Mouse (Mus musculus): ENCODE results near the gene Lsg1. TPM values are rescaled to one million over a fixed set of nuclear protein-coding genes. Genes with fewer than 3 reads are reported as not detected.

Lsg1 gene
- polyA plus RNA-seq, 1 experiment, result 11.5 TPM

GRCm38 (mm10) chr16:30614705-30615317, 27.4 kb upstream of the Lsg1 start:
- Histone ChIP-seq H3K4me3 (replicated peaks; ENCODE audit: extremely low read depth, low read depth, low read length) (no peak overlapping the region), H3K4me1 (ENCODE audit: control insufficient read depth, insufficient read depth, low read length) (no peaks in the 10 kb centered on the region)
- TF ChIP-seq POLR2A (IDR thresholded peaks at IDR 0.05; ENCODE audit: borderline replicate concordance, extremely low read depth, low read depth, low read length) (no peak), CTCF (IDR thresholded peaks at IDR 0.05; ENCODE audit: insufficient read depth, low read length) (no peak)
- 49% methylated on average over 6 of the region's 6 CpGs for WGBS
- DNase-seq, result no peak

- 36% methylated on average over 5 of the region's 5 CpGs for WGBS
- no peak for DNase-seq
- no peak for TF ChIP-seq POLR2A (IDR thresholded peaks at IDR 0.05; ENCODE audit: borderline replicate concordance, extremely low read depth, low read depth, low read length)
- TF ChIP-seq CTCF (IDR thresholded peaks at IDR 0.05; ENCODE audit: insufficient read depth, low read length), result no peak
- Histone ChIP-seq H3K4me3 (replicated peaks; ENCODE audit: extremely low read depth, low read depth, low read length) (no peak overlapping the region), H3K4me1 (ENCODE audit: control insufficient read depth, insufficient read depth, low read length) (no peaks in the 10 kb centered on the region)
Observed at GRCm38 (mm10) chr16:30614122-30614521, 26.7 kb upstream of the Lsg1 start.

- no peak for DNase-seq
- no peaks in the 10 kb centered on the region for H3K4me1 ChIP-seq (ENCODE audit: control insufficient read depth, insufficient read depth, low read length)
- no peak for TF ChIP-seq POLR2A (IDR thresholded peaks at IDR 0.05; ENCODE audit: borderline replicate concordance, extremely low read depth, low read depth, low read length)
- TF ChIP-seq CTCF (IDR thresholded peaks at IDR 0.05; ENCODE audit: insufficient read depth, low read length), result no peak
- 61% methylated on average over 7 of the region's 7 CpGs for WGBS
- H3K4me3 ChIP-seq (replicated peaks; ENCODE audit: extremely low read depth, low read depth, low read length), result no peak overlapping the region
Observed at GRCm38 (mm10) chr16:30613122-30613521, 25.7 kb upstream of the Lsg1 start.

GRCm38 (mm10) chr16:30611331-30611730, 23.9 kb upstream of the Lsg1 start:
- TF ChIP-seq POLR2A (IDR thresholded peaks at IDR 0.05; ENCODE audit: borderline replicate concordance, extremely low read depth, low read depth, low read length) (no peak), CTCF (IDR thresholded peaks at IDR 0.05; ENCODE audit: insufficient read depth, low read length) (no peak)
- Histone ChIP-seq H3K4me1 (ENCODE audit: control insufficient read depth, insufficient read depth, low read length) (no peaks in the 10 kb centered on the region), H3K4me3 (replicated peaks; ENCODE audit: extremely low read depth, low read depth, low read length) (no peak overlapping the region)
- WGBS, result 71% methylated on average over 5 of the region's 5 CpGs
- DNase-seq, result no peak

GRCm38 (mm10) chr16:30607868-30608267, 20.5 kb upstream of the Lsg1 start:
- WGBS, result 80% methylated on average over 3 of the region's 3 CpGs
- Histone ChIP-seq H3K4me3 (replicated peaks; ENCODE audit: extremely low read depth, low read depth, low read length) (no peak overlapping the region), H3K4me1 (ENCODE audit: control insufficient read depth, insufficient read depth, low read length) (peaks cover 9% of the 10 kb centered on the region)
- DNase-seq, result no peak
- no peak for TF ChIP-seq POLR2A (IDR thresholded peaks at IDR 0.05; ENCODE audit: borderline replicate concordance, extremely low read depth, low read depth, low read length)
- no peak for TF ChIP-seq CTCF (IDR thresholded peaks at IDR 0.05; ENCODE audit: insufficient read depth, low read length)

GRCm38 (mm10) chr16:30605528-30605927, 18.1 kb upstream of the Lsg1 start:
- DNase-seq, result no peak
- TF ChIP-seq POLR2A (IDR thresholded peaks at IDR 0.05; ENCODE audit: borderline replicate concordance, extremely low read depth, low read depth, low read length) (no peak), CTCF (IDR thresholded peaks at IDR 0.05; ENCODE audit: insufficient read depth, low read length) (no peak)
- WGBS, result 57% methylated on average over 6 of the region's 6 CpGs
- Histone ChIP-seq H3K4me3 (replicated peaks; ENCODE audit: extremely low read depth, low read depth, low read length) (no peak overlapping the region), H3K4me1 (ENCODE audit: control insufficient read depth, insufficient read depth, low read length) (peaks cover 14% of the 10 kb centered on the region)

- TF ChIP-seq POLR2A (IDR thresholded peaks at IDR 0.05; ENCODE audit: borderline replicate concordance, extremely low read depth, low read depth, low read length), result no peak
- no peak for TF ChIP-seq CTCF (IDR thresholded peaks at IDR 0.05; ENCODE audit: insufficient read depth, low read length)
- WGBS, result 59% methylated on average over 7 of the region's 7 CpGs
- Histone ChIP-seq H3K4me3 (replicated peaks; ENCODE audit: extremely low read depth, low read depth, low read length) (no peak overlapping the region), H3K4me1 (ENCODE audit: control insufficient read depth, insufficient read depth, low read length) (peaks cover 14% of the 10 kb centered on the region)
- DNase-seq, result no peak
Observed at GRCm38 (mm10) chr16:30604807-30605137, 17.4 kb upstream of the Lsg1 start.

GRCm38 (mm10) chr16:30604061-30604806, 16.8 kb upstream of the Lsg1 start:
- no peak for DNase-seq
- WGBS, result 45% methylated on average over 16 of the region's 16 CpGs
- Histone ChIP-seq H3K4me3 (replicated peaks; ENCODE audit: extremely low read depth, low read depth, low read length) (no peak overlapping the region), H3K4me1 (ENCODE audit: control insufficient read depth, insufficient read depth, low read length) (peaks cover 14% of the 10 kb centered on the region)
- TF ChIP-seq POLR2A (IDR thresholded peaks at IDR 0.05; ENCODE audit: borderline replicate concordance, extremely low read depth, low read depth, low read length) (no peak), CTCF (IDR thresholded peaks at IDR 0.05; ENCODE audit: insufficient read depth, low read length) (no peak)

- DNase-seq, result peak; percentile 26
- TF ChIP-seq POLR2A (IDR thresholded peaks at IDR 0.05; ENCODE audit: borderline replicate concordance, extremely low read depth, low read depth, low read length) (peak; percentile 58; the same call in 1 of the 2 replicates), CTCF (IDR thresholded peaks at IDR 0.05; ENCODE audit: insufficient read depth, low read length) (no peak)
- Histone ChIP-seq H3K4me1 (ENCODE audit: control insufficient read depth, insufficient read depth, low read length) (peaks cover 14% of the 10 kb centered on the region), H3K4me3 (replicated peaks; ENCODE audit: extremely low read depth, low read depth, low read length) (no peak overlapping the region)
- WGBS, result 30% methylated on average over 9 of the region's 9 CpGs
Observed at GRCm38 (mm10) chr16:30603531-30603842, 16.1 kb upstream of the Lsg1 start.

All from lung, adult 2 months (tissue).